Mouse (Mus musculus): ENCODE data around the gene Appl2.

DNA sequence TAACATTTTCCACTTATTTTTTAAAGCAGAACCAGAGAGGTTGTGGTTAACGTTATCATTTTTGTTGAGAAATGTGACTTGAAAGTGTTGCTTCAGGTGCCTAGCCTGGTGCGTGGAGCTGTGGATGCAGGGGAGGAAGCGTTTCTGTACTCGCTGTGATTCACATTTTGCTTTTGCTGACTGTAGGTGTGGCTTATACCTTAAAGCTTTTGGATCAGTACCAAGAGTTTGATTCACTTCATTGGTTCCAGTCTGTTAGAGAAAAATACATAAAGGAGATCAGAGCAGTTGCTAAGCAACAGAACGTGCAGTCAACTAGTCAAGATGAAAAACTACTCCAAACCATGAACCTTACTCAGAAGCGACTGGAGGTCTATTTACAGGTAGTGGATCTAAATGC lies 57.7 kb downstream of the Appl2 start:
- no peak for TF ChIP-seq MYOD1 (IDR thresholded peaks at IDR 0.05; ENCODE audit: control insufficient read depth, insufficient read length, low read depth)
- no peak for TF ChIP-seq CTCF (IDR thresholded peaks at IDR 0.05; ENCODE audit: control insufficient read depth, insufficient read depth, insufficient read length)
- no peak for TF ChIP-seq CEBPB (IDR thresholded peaks at IDR 0.05; ENCODE audit: low read depth)
- TF ChIP-seq MAX (IDR thresholded peaks at IDR 0.05): no peak

Measured in C2C12 (cell line).